31 mouse cellular contexts compared by ENCODE assay signal in the genomic region with DNA sequence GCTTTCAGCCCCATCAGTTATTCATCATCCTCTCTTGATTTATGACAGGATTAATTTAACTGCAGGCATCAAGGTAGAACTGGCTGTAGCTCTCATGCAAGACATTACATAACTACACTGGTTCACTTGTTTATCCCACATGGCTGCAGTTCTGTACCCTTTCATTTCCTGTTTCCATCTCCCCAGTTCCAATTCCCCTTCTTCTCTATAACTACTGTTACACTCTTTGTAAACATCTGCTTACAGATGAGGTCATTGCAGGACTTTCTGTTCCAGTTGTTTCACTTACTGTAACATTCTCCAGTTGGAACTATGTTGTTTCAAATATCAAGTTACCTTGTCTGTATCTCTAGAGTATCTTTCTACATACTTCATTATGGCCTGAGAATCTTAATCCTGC. TPM values are rescaled to one million over a fixed set of nuclear protein-coding genes. Genes with fewer than 3 reads are reported as not detected.
"Had no signal": no experiment of that assay in that cellular context is flagged by ENCODE, and none has a peak within 500 bp of the region (broad histone marks: within the 10 kb centered on the region; RNA-seq: fewer than 3 reads in every experiment).

No protein-coding gene starts in this region.

- H3K9me3 ChIP-seq: embryonic facial prominence, embryonic 10.5 days; embryonic facial prominence, embryonic 12.5 days; embryonic facial prominence, embryonic 13.5 days; embryonic facial prominence, embryonic 15.5 days; forebrain, embryonic 10.5 days; forebrain, embryonic 12.5 days; forebrain, embryonic 13.5 days; forebrain, embryonic 15.5 days; heart, embryonic 10.5 days had no signal

- H3K27ac ChIP-seq: embryonic facial prominence, embryonic 10.5 days; embryonic facial prominence, embryonic 12.5 days; embryonic facial prominence, embryonic 13.5 days; embryonic facial prominence, embryonic 15.5 days; forebrain, embryonic 10.5 days; forebrain, embryonic 12.5 days; forebrain, embryonic 13.5 days; forebrain, embryonic 15.5 days; gastrocnemius, adult 2 months; heart, adult 2 months; heart, embryonic 10.5 days had no signal

- DNase-seq: cerebellum, adult 9-10 months; cerebellum, adult 9-11 months; cerebellum, postnatal 10 days; cerebellum, postnatal 14 days; cerebellum, postnatal 25 days; cerebellum, postnatal 36 days; embryo, embryonic 11 days; forebrain, postnatal 0 days; gastrocnemius, adult 2 months; gastrocnemius, postnatal 10 days; gastrocnemius, postnatal 14 days; gastrocnemius, postnatal 25 days; gastrocnemius, postnatal 36 days; heart, adult 11 months; heart, adult 18-20 months; heart, adult 2 months had no signal

- H3K4me3 ChIP-seq: embryonic facial prominence, embryonic 10.5 days; embryonic facial prominence, embryonic 12.5 days; embryonic facial prominence, embryonic 13.5 days; embryonic facial prominence, embryonic 15.5 days; erythroblast, embryonic 14.5 days; forebrain, embryonic 10.5 days; forebrain, embryonic 12.5 days; forebrain, embryonic 13.5 days; forebrain, embryonic 15.5 days; gastrocnemius, adult 2 months; heart, adult 2 months; heart, embryonic 10.5 days had no signal

- H3K36me3 ChIP-seq: embryonic facial prominence, embryonic 10.5 days; embryonic facial prominence, embryonic 12.5 days; embryonic facial prominence, embryonic 13.5 days; embryonic facial prominence, embryonic 15.5 days; forebrain, embryonic 10.5 days; forebrain, embryonic 12.5 days; forebrain, embryonic 15.5 days; heart, embryonic 10.5 days had no signal

- H3K4me1 ChIP-seq: embryonic facial prominence, embryonic 10.5 days; embryonic facial prominence, embryonic 12.5 days; embryonic facial prominence, embryonic 13.5 days; embryonic facial prominence, embryonic 15.5 days; forebrain, embryonic 10.5 days; forebrain, embryonic 12.5 days; forebrain, embryonic 13.5 days; forebrain, embryonic 15.5 days; heart, embryonic 10.5 days had no signal

- H3K27me3 ChIP-seq: embryonic facial prominence, embryonic 12.5 days; embryonic facial prominence, embryonic 13.5 days; embryonic facial prominence, embryonic 15.5 days; forebrain, embryonic 12.5 days; forebrain, embryonic 13.5 days; forebrain, embryonic 15.5 days had no signal

- H3K4me2 ChIP-seq: embryonic facial prominence, embryonic 12.5 days; embryonic facial prominence, embryonic 13.5 days; embryonic facial prominence, embryonic 15.5 days; forebrain, embryonic 12.5 days; forebrain, embryonic 13.5 days; forebrain, embryonic 15.5 days; heart, embryonic 11.5 days had no signal

- H3K9ac ChIP-seq: embryonic facial prominence, embryonic 12.5 days; embryonic facial prominence, embryonic 13.5 days; embryonic facial prominence, embryonic 15.5 days; forebrain, embryonic 12.5 days; forebrain, embryonic 13.5 days; forebrain, embryonic 15.5 days; forebrain, postnatal 0 days had no signal

- ATAC-seq: forebrain, embryonic 13.5 days; forebrain, embryonic 14.5 days; forebrain, embryonic 15.5 days; forebrain, embryonic 16.5 days; forebrain, postnatal 0 days had no signal

RNA-seq across cellular contexts. Expression of a gene that starts 46.2 kb away (rescaled TPM):
- total RNA-seq: common myeloid progenitor, adult 5-6 weeks had no signal
- polyA plus RNA-seq: erythroblast, embryonic 14.5 days; gonadal fat pad, adult 2 months had no signal
